Mouse (Mus musculus): ENCODE results near the gene Adam11. TPM values are rescaled to one million over a fixed set of nuclear protein-coding genes. Genes with fewer than 3 reads are reported as not detected.

The Adam11 gene
- polyA plus RNA-seq, 1 experiment from 2014 or later: 20.9 TPM

Other genes with a start within 250 kb of the Adam11 start
- 66.5 and 77.6 TPM in 2 replicates for gene Gpatch8, start 205.0 kb upstream of the Adam11 start, polyA plus RNA-seq (2016; fragmentation: Nextera tagmentation; extraction: Ambion mirVana)
- gene Gm11627, start 182.0 kb upstream of the Adam11 start, polyA plus RNA-seq (2016; fragmentation: Nextera tagmentation; extraction: Ambion mirVana): 5.3 and 7.4 TPM in 2 replicates
- 77.9 and 82.7 TPM in 2 replicates for gene Fzd2, start 157.0 kb upstream of the Adam11 start, polyA plus RNA-seq (2016; fragmentation: Nextera tagmentation; extraction: Ambion mirVana)
- gene Meioc, start 97.7 kb upstream of the Adam11 start, polyA plus RNA-seq (2016; fragmentation: Nextera tagmentation; extraction: Ambion mirVana): 0.98 and 1.3 TPM in 2 replicates
- 52.4 and 54.9 TPM in 2 replicates for gene Ccdc43, start 63.7 kb upstream of the Adam11 start, polyA plus RNA-seq (2016; fragmentation: Nextera tagmentation; extraction: Ambion mirVana)
- gene Gjc1, start 58.3 kb downstream of the Adam11 start, polyA plus RNA-seq (2016; fragmentation: Nextera tagmentation; extraction: Ambion mirVana): 117 and 118 TPM in 2 replicates
- not detected in 2 replicates for gene Higd1b, start 74.4 kb downstream of the Adam11 start, polyA plus RNA-seq (2016; fragmentation: Nextera tagmentation; extraction: Ambion mirVana)
- gene Eftud2, start 119.5 kb downstream of the Adam11 start, polyA plus RNA-seq (2016; fragmentation: Nextera tagmentation; extraction: Ambion mirVana): 260 and 269 TPM in 2 replicates
- 0.99 and 1.1 TPM in 2 replicates for gene Ccdc103, start 119.8 kb downstream of the Adam11 start, polyA plus RNA-seq (2016; fragmentation: Nextera tagmentation; extraction: Ambion mirVana)
- not detected in 2 replicates for gene Fam187a, start 123.7 kb downstream of the Adam11 start, polyA plus RNA-seq (2016; fragmentation: Nextera tagmentation; extraction: Ambion mirVana)
- 0.25 and 0.41 TPM in 2 replicates for gene Gfap, start 139.5 kb downstream of the Adam11 start, polyA plus RNA-seq (2016; fragmentation: Nextera tagmentation; extraction: Ambion mirVana)
- 10.3 and 13.1 TPM in 2 replicates for gene Kif18b, start 163.7 kb downstream of the Adam11 start, polyA plus RNA-seq (2016; fragmentation: Nextera tagmentation; extraction: Ambion mirVana)
- 1.3 and 1.6 TPM in 2 replicates for gene C1ql1, start 185.2 kb downstream of the Adam11 start, polyA plus RNA-seq (2016; fragmentation: Nextera tagmentation; extraction: Ambion mirVana)

Measured in limb, embryonic 12.5 days (tissue).